Mouse (Mus musculus): ENCODE results near the gene 1810037I17Rik.

DNA sequence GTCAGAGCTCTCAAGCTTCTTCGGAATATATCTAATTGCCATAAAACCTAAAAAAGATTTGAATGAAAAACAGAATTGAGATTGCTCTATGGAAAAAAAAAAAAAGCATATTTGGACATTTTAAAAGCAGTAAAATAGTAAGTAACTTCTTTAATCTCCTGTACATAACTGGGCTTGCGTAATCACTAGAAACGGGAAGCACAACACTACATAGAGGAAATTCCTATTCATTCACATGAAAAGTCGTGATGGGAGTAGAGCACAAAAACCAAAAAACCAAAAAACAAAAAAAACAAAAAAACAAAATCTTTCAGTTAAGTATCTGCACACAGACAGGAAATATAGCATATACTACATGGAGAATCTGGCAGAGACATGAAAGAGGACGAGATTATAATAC is 40.3 kb downstream of the 1810037I17Rik start:
- TF ChIP-seq CTCF (IDR thresholded peaks at IDR 0.05) (no peak), EP300 (IDR thresholded peaks at IDR 0.05) (no peak)
